Mouse (Mus musculus) thymus, postnatal 36 days (tissue): Measurements from ENCODE around the gene Fgfr2.
A peak's percentile ranks its signal among the peaks of the same experiment; 100 is the strongest.

ENCODE experiments used
- DNase-seq, 2 experiments: peaks; one replicate each; pipeline ENCODE4 v3.0.0; 2022; ENCODE audit warnings: mixed read lengths in 2 of 2

Gene Fgfr2

DNA sequence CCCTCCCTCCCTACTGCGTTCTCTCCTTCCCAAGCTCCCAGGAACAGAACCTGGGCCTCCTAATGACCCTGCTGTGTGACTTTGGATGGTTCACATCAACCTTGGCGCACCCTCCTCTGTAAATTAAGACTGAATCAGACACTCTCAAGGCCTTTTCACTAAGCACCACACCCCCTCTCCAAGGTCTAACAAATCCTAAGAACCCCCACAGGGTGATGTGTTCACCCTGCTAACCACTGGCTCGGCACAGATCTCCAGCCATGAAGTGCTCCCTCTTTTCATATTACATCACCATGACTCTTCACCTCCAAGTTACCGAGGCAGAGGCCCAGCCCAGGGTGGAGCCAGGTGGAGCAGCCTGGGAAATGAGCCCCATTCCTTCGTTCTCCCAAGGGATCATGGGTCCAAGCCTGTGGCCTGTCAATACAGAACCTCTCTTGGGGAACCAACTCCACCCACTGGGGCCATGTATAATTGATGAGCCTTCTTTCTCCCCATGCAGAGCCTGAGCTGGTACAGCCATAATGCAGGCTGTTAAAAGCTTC lies 777.6 kb downstream of the Fgfr2 start:
- no peak for DNase-seq

- DNase-seq = no peak
Observed at GRCm38 (mm10) chr7:132344606-132345005, 778.5 kb downstream of the Fgfr2 start.

GRCm38 (mm10) chr7:132343900-132344299 lies 779.2 kb downstream of the Fgfr2 start:
- DNase-seq = no peak

- DNase-seq = no peak
Observed at GRCm38 (mm10) chr7:132343146-132343545, 780.0 kb downstream of the Fgfr2 start.

DNA sequence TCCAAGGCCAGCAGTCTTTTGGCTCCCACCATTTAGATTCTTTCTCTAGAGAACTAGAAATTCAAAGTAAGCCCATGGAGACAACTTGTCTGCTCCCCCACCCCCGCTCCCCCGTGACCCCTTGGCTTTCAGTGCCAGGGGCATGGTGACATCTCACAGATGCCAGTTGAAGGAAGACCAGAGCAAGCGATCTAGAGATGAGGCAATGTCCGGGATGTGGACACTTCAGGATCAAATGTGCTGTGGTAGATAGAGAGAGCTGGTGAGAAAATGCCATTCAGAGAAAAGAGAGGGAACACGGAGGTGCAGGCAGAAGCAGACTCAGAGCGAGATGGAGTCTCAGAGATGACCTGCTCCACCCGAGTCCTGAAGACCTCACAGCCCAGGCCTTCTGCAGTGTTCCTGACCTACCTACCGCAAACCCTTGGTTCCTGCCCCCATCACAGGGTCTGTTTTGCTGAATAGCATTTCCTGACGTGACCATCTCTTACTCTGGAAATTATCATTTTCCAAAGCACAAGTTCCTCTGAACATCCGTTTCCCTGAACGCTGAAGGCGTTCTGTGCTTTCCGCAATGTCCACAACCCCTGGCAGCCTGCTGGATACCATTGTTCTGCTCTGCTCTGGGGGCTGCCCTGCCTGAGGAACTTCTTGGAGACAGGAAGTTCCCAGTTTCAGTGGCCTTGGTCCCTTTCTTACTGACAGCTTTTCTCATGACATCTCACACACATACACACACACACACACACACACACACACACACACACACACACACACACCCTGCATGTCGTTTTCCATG lies 783.9 kb downstream of the Fgfr2 start:
- no peak for DNase-seq

DNA sequence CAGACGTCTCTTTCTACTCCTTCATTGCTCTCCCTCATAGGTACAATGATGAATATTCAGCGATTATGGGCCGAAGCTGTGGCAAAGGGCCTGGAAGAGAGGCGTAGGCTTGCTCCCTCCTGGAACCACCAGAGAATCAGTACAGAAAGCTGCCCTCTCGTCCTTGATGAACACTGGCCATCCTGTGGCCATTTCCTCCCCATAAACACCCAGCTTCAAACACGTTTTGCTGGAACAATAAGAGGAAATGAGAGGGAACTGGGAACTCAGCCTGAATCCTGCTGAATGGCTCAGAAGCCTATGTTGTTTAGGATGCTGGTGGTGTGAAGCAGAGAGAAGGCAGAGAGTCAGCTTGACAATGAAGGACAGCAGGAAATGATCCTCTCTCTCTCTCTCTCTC lies 784.8 kb downstream of the Fgfr2 start:
- DNase-seq = no peak

DNA sequence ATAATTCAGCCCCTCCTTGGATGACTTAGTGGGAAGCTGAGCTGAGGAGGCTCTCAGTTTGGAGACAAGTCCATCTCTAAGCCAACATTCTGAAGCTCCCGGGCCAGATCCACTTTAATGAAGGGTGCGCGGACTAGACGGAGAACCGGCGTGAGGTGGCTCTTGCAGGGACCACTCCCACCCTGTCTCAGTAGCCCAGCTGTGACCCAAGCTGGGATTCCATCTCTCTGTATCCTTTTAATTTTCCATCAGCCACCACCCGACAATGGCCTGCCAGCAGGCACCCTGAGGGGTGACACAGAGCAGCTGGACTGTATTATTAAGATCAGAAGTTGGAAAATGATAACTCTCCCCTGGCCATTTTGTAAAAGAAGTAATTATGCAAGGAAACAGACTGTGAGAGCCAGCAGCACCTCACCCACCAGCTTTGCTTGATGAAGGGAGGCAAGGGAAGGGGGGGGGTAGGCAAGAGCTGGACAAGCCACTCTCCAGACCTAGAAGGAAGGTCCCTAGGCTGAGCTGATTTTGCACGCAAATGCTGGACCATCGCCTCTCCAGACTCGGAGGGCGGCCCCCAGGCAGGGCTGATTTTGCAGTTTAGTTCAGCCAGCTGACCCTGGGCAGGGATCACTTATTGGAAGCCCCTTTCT lies 785.8 kb downstream of the Fgfr2 start:
- DNase-seq = no peak

GRCm38 (mm10) chr7:132336781-132337180 lies 786.4 kb downstream of the Fgfr2 start:
- peak; percentile 15 to 22 for DNase-seq

DNA sequence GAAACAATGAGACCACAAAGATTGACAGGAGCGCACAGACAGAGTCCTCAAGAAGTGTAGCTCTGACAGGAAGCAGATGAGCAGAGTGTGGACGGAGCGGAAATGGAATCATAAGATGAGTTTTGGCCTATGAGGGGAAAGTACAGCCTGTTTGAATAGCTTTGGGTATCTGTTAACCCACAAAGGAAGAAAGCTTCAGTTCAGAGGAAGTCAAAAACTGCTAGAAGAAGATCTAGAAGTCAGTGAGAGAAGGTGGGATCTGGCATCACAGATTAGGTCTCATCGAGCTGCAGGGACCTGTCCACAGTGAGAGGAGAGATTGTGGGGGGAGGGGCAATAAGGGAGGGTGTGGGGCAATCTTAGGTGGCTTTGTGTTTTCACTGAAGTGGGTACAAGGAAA lies 787.8 kb downstream of the Fgfr2 start:
- peak; percentile 32 to 48 for DNase-seq

DNA sequence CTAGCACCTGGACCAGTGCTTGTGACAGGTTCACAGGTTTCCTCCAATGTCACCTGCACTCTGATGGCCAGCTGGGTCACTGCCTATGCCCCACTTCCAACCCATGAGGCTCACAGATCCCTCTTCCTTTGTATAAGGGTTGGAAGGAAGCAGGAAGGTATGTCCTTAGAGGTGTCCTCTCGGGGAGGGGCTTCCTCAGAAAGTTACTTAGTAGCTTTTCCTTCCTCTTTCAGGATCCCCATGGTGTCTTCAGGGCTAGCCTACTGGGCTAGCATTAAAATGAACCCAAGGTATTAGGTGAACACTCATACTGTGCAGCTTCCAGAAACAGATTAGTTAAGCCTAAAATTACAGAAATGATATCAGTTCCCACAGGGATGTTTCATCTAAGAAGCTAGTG lies 790.1 kb downstream of the Fgfr2 start:
- DNase-seq = no peak

DNA sequence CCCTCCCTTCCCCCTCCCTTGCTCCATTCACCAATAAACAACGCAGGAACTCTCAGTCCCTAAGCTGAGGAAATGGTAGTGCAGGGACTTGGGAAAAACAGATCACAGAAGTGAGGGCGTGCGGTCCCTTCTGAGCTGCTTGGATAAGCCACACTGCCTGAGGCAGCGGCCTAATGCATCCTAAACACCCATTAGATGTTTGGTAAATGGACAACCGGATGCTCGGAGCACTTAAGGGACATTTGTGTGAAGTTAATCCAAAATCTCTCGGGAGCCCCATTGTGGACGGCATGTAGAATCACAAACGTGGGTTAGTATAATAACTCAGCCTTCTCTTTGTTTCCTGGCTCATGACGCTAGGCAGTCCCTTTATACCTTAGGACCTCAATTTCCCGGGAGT lies 791.0 kb downstream of the Fgfr2 start:
- DNase-seq = no peak

DNA sequence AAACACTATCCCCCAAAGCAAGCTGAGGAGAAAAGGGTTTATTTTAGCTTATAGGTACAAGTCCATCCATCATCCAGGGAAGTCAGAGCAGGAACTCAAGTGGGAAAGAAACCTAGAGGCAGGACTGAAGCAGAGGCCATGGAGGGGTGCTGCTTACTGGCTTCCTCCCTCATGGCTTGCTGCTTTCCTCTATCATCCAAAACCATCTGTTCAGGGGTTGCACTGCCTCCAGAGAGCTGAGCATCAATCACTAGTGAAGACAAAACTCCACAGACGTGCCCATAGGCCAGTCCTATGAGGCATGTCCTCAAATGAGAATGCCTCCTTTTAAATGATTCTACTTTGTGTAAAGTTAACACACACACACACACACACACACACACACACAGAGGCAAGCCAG lies 793.0 kb downstream of the Fgfr2 start:
- DNase-seq = no peak

- DNase-seq = no peak
Observed at GRCm38 (mm10) chr7:132328648-132329047, 794.5 kb downstream of the Fgfr2 start.

- DNase-seq = no peak
Observed at GRCm38 (mm10) chr7:132325549-132326331, 797.4 kb downstream of the Fgfr2 start.

- peak; percentile 12 to 29 for DNase-seq
Observed at GRCm38 (mm10) chr7:132323430-132323829, 799.7 kb downstream of the Fgfr2 start.

- no peak for DNase-seq
Observed at GRCm38 (mm10) chr7:132321392-132321958, 801.7 kb downstream of the Fgfr2 start.

DNA sequence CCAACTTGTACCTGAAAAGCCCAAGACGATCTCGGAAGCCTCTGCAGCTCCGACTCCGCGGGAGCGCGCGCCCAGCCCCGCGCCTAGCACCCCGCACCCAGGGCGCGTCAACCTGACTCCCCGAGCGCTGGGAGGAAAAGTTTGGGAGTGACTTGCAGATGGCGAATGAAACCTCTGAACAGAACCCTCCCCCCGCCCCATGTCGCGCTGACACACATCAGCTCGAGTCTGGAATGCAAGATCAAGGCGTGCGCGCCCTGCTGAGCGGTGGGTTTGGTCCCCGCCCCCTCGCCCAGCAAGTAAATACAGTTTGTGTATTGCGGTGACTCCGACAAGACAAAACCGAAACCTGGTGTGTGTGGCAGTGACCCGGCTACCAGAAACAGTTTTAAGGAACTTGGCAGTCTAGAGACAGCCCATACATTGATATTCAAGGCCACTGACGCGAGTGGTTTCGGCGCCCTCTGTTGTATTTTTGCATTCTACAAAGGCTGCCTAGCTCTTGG lies 806.1 kb downstream of the Fgfr2 start, which contains the start of gene Chst15:
Gene Chst15 (minus strand): TSS at position 193 of the 506 bp plus-strand sequence.
- DNase-seq = peak; percentile 67 to 73

DNA sequence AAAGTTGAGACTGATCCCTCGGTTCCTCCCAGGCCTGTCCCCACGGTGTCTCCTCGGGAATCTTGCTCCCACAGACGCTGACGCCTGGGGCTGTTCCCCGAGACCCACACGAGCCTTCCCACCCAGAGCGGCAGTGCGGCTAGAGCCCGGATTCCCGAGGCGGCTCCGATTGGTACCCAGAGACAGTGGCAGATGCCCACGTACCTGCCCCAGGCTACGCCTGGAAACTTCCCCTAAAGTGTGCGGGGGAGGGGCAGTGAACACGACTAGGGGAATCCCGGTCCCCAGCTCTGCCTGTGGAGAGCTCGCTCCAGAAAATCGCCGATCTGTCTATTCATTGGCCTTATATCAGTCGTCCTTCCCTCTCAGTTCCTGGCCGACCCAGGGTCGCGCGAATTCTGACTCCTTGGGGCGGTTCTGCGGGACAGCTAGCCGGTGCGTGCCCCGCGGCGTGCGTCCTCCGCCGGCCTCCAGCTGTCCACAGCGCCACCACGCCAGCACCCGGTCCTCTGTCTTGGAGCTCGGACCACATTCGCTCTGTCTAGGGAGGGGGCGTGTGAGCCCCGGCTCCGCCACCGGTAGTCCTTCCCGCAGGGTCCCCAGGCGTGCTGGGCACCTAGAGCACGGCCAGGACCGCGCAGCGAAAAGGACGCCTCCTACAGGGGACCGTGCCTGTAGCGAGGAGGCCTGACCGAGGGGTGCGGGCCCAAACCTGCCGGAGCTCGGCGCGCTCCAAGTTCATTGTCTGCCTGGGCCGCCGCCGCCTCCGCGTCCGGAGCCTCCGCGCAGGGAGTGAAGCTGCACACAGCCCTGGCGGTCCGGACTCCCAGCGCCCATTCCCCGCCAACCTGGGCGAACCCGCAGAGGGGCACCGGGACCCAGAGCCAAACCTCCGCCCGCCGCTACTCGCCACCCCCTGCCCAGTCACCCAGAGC lies 806.8 kb downstream of the Fgfr2 start:
- peak; percentile 77 to 79 for DNase-seq

DNA sequence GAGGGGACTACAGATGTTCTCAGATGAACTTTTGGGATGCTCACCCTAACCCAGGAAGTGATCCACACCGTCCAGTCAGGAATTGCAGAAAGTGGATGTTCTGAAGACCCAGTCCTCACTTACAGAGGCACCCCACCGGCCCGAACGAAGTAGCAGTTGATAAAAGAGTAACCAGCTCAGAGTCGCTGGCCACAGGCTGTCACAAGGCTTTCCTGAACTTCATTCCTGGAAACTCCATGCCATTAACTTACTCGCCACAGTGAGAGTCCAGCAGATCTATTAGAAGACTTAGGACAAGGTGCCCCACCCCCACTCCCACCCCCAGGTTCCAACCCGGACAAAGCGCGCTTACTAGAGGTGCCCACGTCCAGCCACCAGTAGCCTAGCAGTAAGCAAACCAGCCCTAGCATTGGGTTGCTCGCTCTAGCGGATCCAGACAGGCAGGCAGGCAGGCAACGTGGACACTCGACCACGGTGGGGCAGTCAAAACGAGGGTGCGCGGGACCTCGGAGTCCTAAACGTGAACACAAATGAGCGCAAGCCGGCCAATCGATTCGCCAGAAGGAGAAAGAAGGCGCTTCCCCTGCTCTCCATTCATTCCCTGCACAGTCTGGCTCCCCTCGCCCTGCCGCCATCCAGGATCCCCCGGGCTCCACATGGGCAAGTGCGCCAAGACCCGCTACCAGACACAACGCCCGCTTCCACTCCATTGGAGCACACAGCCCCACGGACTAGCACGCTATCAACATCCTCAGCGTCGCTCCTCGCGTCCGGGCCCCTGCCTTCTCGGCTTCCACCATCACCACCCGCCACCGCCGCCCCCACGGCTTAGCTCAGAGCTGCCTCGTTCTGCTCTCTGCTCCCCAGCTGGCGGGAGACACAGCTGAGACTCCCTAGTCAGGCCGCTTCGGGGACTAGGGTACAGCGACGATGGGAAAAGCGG lies 807.7 kb downstream of the Fgfr2 start:
- DNase-seq = peak; percentile 78 to 82

GRCm38 (mm10) chr7:132312396-132312795 lies 810.8 kb downstream of the Fgfr2 start:
- no peak for DNase-seq
